Mouse (Mus musculus) left cerebral cortex, adult 18-20 months (tissue): Measurements from ENCODE around the gene Efcab6. TPM values are rescaled to one million over a fixed set of nuclear protein-coding genes. Genes with fewer than 3 reads are reported as not detected.
"Not testable (repeated sequence)": the region's sequence is repeated elsewhere in the genome, so short reads cannot be mapped to it uniquely, and the experiment has no call there.

Experiments
- DNase-seq, 2 experiments: peaks; one replicate each; pipeline ENCODE4 v3.0.0; 2021 to 2022; ENCODE audit warnings: low spot score in 2 of 2, mixed read lengths in 1 of 2
- long read RNA-seq, 2 experiments: library from polyadenylated mRNA; stranded (forward); transcript quantifications; one replicate each; pipeline ENCODE4 v2.0.0; 2021
- total RNA-seq, 2 experiments: library from RNA; stranded (reverse); gene quantifications; 2 replicates each; pipeline ENCODE4 v1.2.3; 2021

The Efcab6 gene
- 10 to 100 TPM; 12.3 to 14.1 TPM for total RNA-seq
- long read RNA-seq, experiment 1, partial matches to known transcripts = 9 of 15 reads
- long read RNA-seq, experiment 1, other reads (novel, unspliced or antisense) = 6 of 15 reads
- long read RNA-seq, experiment 2, partial matches to known transcripts = 6 of 8 reads
- long read RNA-seq, experiment 2, other reads (novel, unspliced or antisense) = 2 of 8 reads

- peak; percentile 65 to 79 for DNase-seq
These were observed at the start of gene Efcab6 for GRCm38 (mm10) chr15:84065140-84065539. Efcab6 (minus strand) TSS chr15:84065379.

GRCm38 (mm10) chr15:84113873-84114272 lies 48.7 kb upstream of the Efcab6 start:
- DNase-seq = no peak

GRCm38 (mm10) chr15:84108899-84109298 lies 43.7 kb upstream of the Efcab6 start:
- DNase-seq = no peak

- DNase-seq = no peak
These were observed 40.8 kb upstream of the Efcab6 start for GRCm38 (mm10) chr15:84105924-84106500.

- peak; percentile 69 to 81 for DNase-seq
These were observed 40.1 kb upstream of the Efcab6 start, which contains the start of gene Sult4a1 for GRCm38 (mm10) chr15:84105105-84105923. Sult4a1 (minus strand) TSS chr15:84105754.

- no peak for DNase-seq
These were observed 39.4 kb upstream of the Efcab6 start for GRCm38 (mm10) chr15:84104626-84105025.

GRCm38 (mm10) chr15:84097536-84097935 lies 32.4 kb upstream of the Efcab6 start:
- not testable (repeated sequence) for DNase-seq

- DNase-seq = no peak
These were observed 30.9 kb upstream of the Efcab6 start for GRCm38 (mm10) chr15:84096051-84096450.

GRCm38 (mm10) chr15:84094921-84095320 lies 29.7 kb upstream of the Efcab6 start:
- DNase-seq = no peak

GRCm38 (mm10) chr15:84086775-84087174 lies 21.6 kb upstream of the Efcab6 start:
- no peak for DNase-seq

GRCm38 (mm10) chr15:84086364-84086763 lies 21.2 kb upstream of the Efcab6 start:
- no peak for DNase-seq

- no peak for DNase-seq
These were observed 14.9 kb upstream of the Efcab6 start for GRCm38 (mm10) chr15:84080069-84080468.

GRCm38 (mm10) chr15:84079519-84079918 lies 14.3 kb upstream of the Efcab6 start:
- peak; percentile 63 to 75 for DNase-seq

- no peak for DNase-seq
These were observed 13.5 kb upstream of the Efcab6 start for GRCm38 (mm10) chr15:84078667-84079066.

GRCm38 (mm10) chr15:84077151-84077550 lies 12.0 kb upstream of the Efcab6 start:
- DNase-seq = no peak

GRCm38 (mm10) chr15:84074705-84075185 lies 9.6 kb upstream of the Efcab6 start:
- no peak for DNase-seq

- DNase-seq = peak; percentile 78 to 82
These were observed 8.9 kb upstream of the Efcab6 start for GRCm38 (mm10) chr15:84073911-84074704.

GRCm38 (mm10) chr15:84073058-84073457 lies 7.9 kb upstream of the Efcab6 start:
- DNase-seq = no peak

- peak; percentile 88 to 93 for DNase-seq
These were observed 7.0 kb upstream of the Efcab6 start for GRCm38 (mm10) chr15:84072226-84072625.

- DNase-seq = no peak
These were observed 5.0 kb upstream of the Efcab6 start for GRCm38 (mm10) chr15:84070116-84070676.
